9 mouse cellular contexts compared by ENCODE assay signal in genomic region chr2:32191872-32192507, GRCm38 (mm10). TPM values are rescaled to one million over a fixed set of nuclear protein-coding genes. Genes with fewer than 3 reads are reported as not detected.
A peak's percentile ranks its signal among the peaks of the same experiment; 100 is the strongest.
DNase-seq lines count a peak whose midpoint lies in the region; ATAC-seq and TF ChIP-seq lines count a peak whose summit lies in the region.
"Had no signal": no experiment of that assay in that cellular context is flagged by ENCODE, and none has a peak within 500 bp of the region (broad histone marks: within the 10 kb centered on the region; RNA-seq: fewer than 3 reads in every experiment).

No protein-coding gene starts in this region.

- no peaks in the 10 kb centered on the region for H3K9me3 ChIP-seq in forebrain, embryonic 14.5 days (replicated peaks; ENCODE audit: control insufficient read depth, low read length)
- H3K9me3 ChIP-seq in forebrain, embryonic 12.5 days, result no peaks in the 10 kb centered on the region

- H3K27ac ChIP-seq in forebrain, embryonic 14.5 days (ENCODE audit: low read depth, low read length), result no peak overlapping the region; the same call in 1 of the 2 replicates
- no peak overlapping the region for H3K27ac ChIP-seq in forebrain, embryonic 12.5 days
- no peak overlapping the region for H3K27ac ChIP-seq in embryonic fibroblast, embryonic 13.5 days (ENCODE audit: insufficient read depth, low read length)

- no peak overlapping the region for H3K4me3 ChIP-seq in forebrain, embryonic 14.5 days (ENCODE audit: low read depth, low read length)
- no peak overlapping the region for H3K4me3 ChIP-seq in forebrain, embryonic 12.5 days (replicated peaks)
- H3K4me3 ChIP-seq in embryonic fibroblast, embryonic 13.5 days (ENCODE audit: insufficient read depth, low read length), result no peak overlapping the region

- peaks cover 94% of the 10 kb centered on the region for H3K36me3 ChIP-seq in forebrain, embryonic 14.5 days (ENCODE audit: control insufficient read depth, insufficient read depth, low read length)
- peaks cover 94% of the 10 kb centered on the region for H3K36me3 ChIP-seq in forebrain, embryonic 12.5 days (replicated peaks)

- H3K9ac ChIP-seq in forebrain, embryonic 14.5 days (ENCODE audit: low read length), result no peak overlapping the region
- H3K9ac ChIP-seq in forebrain, embryonic 12.5 days, result no peak overlapping the region

- no peaks in the 10 kb centered on the region for H3K4me1 ChIP-seq in forebrain, embryonic 14.5 days (ENCODE audit: control insufficient read depth, insufficient read depth, low read length)
- no peaks in the 10 kb centered on the region for H3K4me1 ChIP-seq in forebrain, embryonic 12.5 days
- H3K4me1 ChIP-seq in embryonic fibroblast, embryonic 13.5 days (ENCODE audit: control insufficient read depth, insufficient read depth, low read length), result no peaks in the 10 kb centered on the region

- peak; percentile 85 for TF ChIP-seq CTCF in embryonic fibroblast, embryonic 13.5 days (IDR thresholded peaks at IDR 0.05; ENCODE audit: borderline replicate concordance, insufficient read depth, low read length)

- ATAC-seq in forebrain, embryonic 14.5 days, result no peak
- ATAC-seq in forebrain, embryonic 12.5 days (ENCODE audit: low FRiP score), result no peak
- ATAC-seq: Patski had no signal

- no peak for TF ChIP-seq POLR2A in embryonic fibroblast, embryonic 13.5 days (IDR thresholded peaks at IDR 0.05; ENCODE audit: low read depth, low read length)

- peak; percentile 26 for DNase-seq in forebrain, embryonic 14.5 days (ENCODE audit: low spot score)
- DNase-seq in 416B (ENCODE audit: low read depth), result peak; percentile 56
- DNase-seq in adrenal gland, postnatal 25 days, result peak; percentile 67
- peak; percentile 67 to 86 for DNase-seq in kidney, postnatal 36 days
- DNase-seq in natural killer cell, adult 2 months (ENCODE audit: low spot score in 2 of 2), result peak; percentile 44 to 70
- DNase-seq in left cerebral cortex, adult 9 months (ENCODE audit: low spot score in 2 of 2), result no peak

- no peaks in the 10 kb centered on the region for H3K27me3 ChIP-seq in forebrain, embryonic 14.5 days (replicated peaks; ENCODE audit: control insufficient read depth, insufficient read depth, low read length)
- no peaks in the 10 kb centered on the region for H3K27me3 ChIP-seq in forebrain, embryonic 12.5 days
- H3K27me3 ChIP-seq: Patski had no signal

- 82% methylated on average over 15 of the region's 18 CpGs for WGBS in forebrain, embryonic 14.5 days
- 86% methylated on average over 17 of the region's 18 CpGs for WGBS in forebrain, embryonic 12.5 days

- no peak overlapping the region for H3K4me2 ChIP-seq in forebrain, embryonic 14.5 days (ENCODE audit: low read length)
- no peak overlapping the region for H3K4me2 ChIP-seq in forebrain, embryonic 12.5 days

RNA-seq across cellular contexts. Expression of gene Prrc2b, which starts 41.1 kb away (rescaled TPM):
- polyA plus RNA-seq in forebrain, embryonic 14.5 days (2014; fragmentation: Nextera tagmentation; extraction: Ambion mirVana), result 53.3 and 62.4 TPM in 2 replicates
- polyA plus RNA-seq in forebrain, embryonic 12.5 days (2016; fragmentation: Nextera tagmentation; extraction: Ambion mirVana), result 96.9 and 110 TPM in 2 replicates
- total RNA-seq in adrenal gland, postnatal 25 days (2021), result 112 and 128 TPM in 2 replicates
- polyA plus RNA-seq in embryonic fibroblast, embryonic 13.5 days (2011; ENCODE audit: insufficient read length, low read depth, missing spikeins), result 75.5 and 84.6 TPM in 2 replicates

RNA-seq across cellular contexts. Expression of gene Pomt1, which starts 44.4 kb away (rescaled TPM):
- polyA plus RNA-seq in forebrain, embryonic 14.5 days (2014; fragmentation: Nextera tagmentation; extraction: Ambion mirVana), result 22.3 and 27.1 TPM in 2 replicates
- 26.6 and 29.4 TPM in 2 replicates for polyA plus RNA-seq in forebrain, embryonic 12.5 days (2016; fragmentation: Nextera tagmentation; extraction: Ambion mirVana)
- total RNA-seq in adrenal gland, postnatal 25 days (2021), result 47.0 and 54.2 TPM in 2 replicates
- 19.3 and 22.8 TPM in 2 replicates for polyA plus RNA-seq in embryonic fibroblast, embryonic 13.5 days (2011; ENCODE audit: insufficient read length, low read depth, missing spikeins)

Comparison
In these comparisons a context has a peak if more than half of its experiments do, and no peak if none do; other contexts are left out.
1. DNase-seq: peak in forebrain, embryonic 14.5 days (single experiment), 416B (single experiment), adrenal gland, postnatal 25 days (single experiment), kidney, postnatal 36 days (2 of 2) and natural killer cell, adult 2 months (2 of 2); none in left cerebral cortex, adult 9 months (0 of 2).